Mouse (Mus musculus) liver, embryonic 18 days (tissue): ENCODE data around the gene Kdm4b. TPM values are rescaled to one million over a fixed set of nuclear protein-coding genes. Genes with fewer than 3 reads are reported as not detected.

ENCODE experiments used
- polyA plus RNA-seq: library from polyadenylated mRNA; depleted of rRNA; stranded (reverse); fragments of >200 nt; gene quantifications from 2 replicates; pipeline ENCODE4 v1.2.3, GENCODE M21; 2012; rRNA removed

Kdm4b gene
- polyA plus RNA-seq = 5.8 and 6.7 TPM in 2 replicates

GRCm38 (mm10) chr17:56325450-56326152 is at the start of gene Kdm4b:
TSS of gene Kdm4b (plus strand) at chr17:56326062.

GRCm38 (mm10) chr17:56276643-56277566 is 49.0 kb upstream of the Kdm4b start, which contains the start of gene Ticam1:
TSS of gene Ticam1 (minus strand) at chr17:56276786.

GRCm38 (mm10) chr17:56292531-56293222 is 33.2 kb upstream of the Kdm4b start, which contains the start of gene Plin3:
TSS of gene Plin3 (minus strand) at chr17:56292873.

GRCm38 (mm10) chr17:56300186-56300585 is 25.7 kb upstream of the Kdm4b start, which contains the start of gene Arrdc5:
TSS of gene Arrdc5 (minus strand) at chr17:56300286.

GRCm38 (mm10) chr17:56303160-56303846 is 22.6 kb upstream of the Kdm4b start, which contains the start of gene Uhrf1:
TSS of gene Uhrf1 (plus strand) at chr17:56303321.

Other genes with a start within 250 kb of the Kdm4b start
- gene Hdgfl2, start 246.4 kb upstream of the Kdm4b start, polyA plus RNA-seq = 21.8 and 24.8 TPM in 2 replicates
- gene Plin4, start 216.3 kb upstream of the Kdm4b start, polyA plus RNA-seq = 1.8 and 2.7 TPM in 2 replicates
- 30.3 and 41.4 TPM in 2 replicates for gene Plin5, start 208.5 kb upstream of the Kdm4b start, polyA plus RNA-seq
- 27.0 and 30.1 TPM in 2 replicates for gene Lrg1, start 204.1 kb upstream of the Kdm4b start, polyA plus RNA-seq
- gene Sema6b, start 185.7 kb upstream of the Kdm4b start, polyA plus RNA-seq = 3.1 and 4.3 TPM in 2 replicates
- gene Tnfaip8l1, start 163.6 kb upstream of the Kdm4b start, polyA plus RNA-seq = 2.3 and 2.7 TPM in 2 replicates
- gene Mydgf, start 142.1 kb upstream of the Kdm4b start, polyA plus RNA-seq = 55.4 and 56.7 TPM in 2 replicates
- gene Dpp9, start 107.2 kb upstream of the Kdm4b start, polyA plus RNA-seq = 16.5 and 19.1 TPM in 2 replicates
- gene Fem1a, start 69.3 kb upstream of the Kdm4b start, polyA plus RNA-seq = 5.1 and 5.5 TPM in 2 replicates
- gene Ticam1, start 49.3 kb upstream of the Kdm4b start, polyA plus RNA-seq = 6.8 and 8.0 TPM in 2 replicates
- gene Plin3, start 33.2 kb upstream of the Kdm4b start, polyA plus RNA-seq = 13.8 and 16.0 TPM in 2 replicates
- gene Arrdc5, start 25.8 kb upstream of the Kdm4b start, polyA plus RNA-seq = not detected in 2 replicates
- gene Uhrf1, start 22.7 kb upstream of the Kdm4b start, polyA plus RNA-seq = 33.6 and 34.3 TPM in 2 replicates
- 15.9 and 17.3 TPM in 2 replicates for gene Ptprs, start 150.4 kb downstream of the Kdm4b start, polyA plus RNA-seq
- gene Znrf4, start 186.4 kb downstream of the Kdm4b start, polyA plus RNA-seq = not detected in 2 replicates
- gene Gm20219, start 228.3 kb downstream of the Kdm4b start, polyA plus RNA-seq = 0.30 and 0.31 TPM in 2 replicates